Mouse (Mus musculus) T-cell, adult 2 months (primary cell): ENCODE results near the gene Sp140.
A peak's percentile ranks its signal among the peaks of the same experiment; 100 is the strongest.
"Not testable (repeated sequence)": the region's sequence is repeated elsewhere in the genome, so short reads cannot be mapped to it uniquely, and the experiment has no call there.

Experiments
- DNase-seq: peaks from one replicate; pipeline ENCODE4 v3.0.0; 2022; ENCODE audit warnings: low spot score

Gene Sp140

DNA sequence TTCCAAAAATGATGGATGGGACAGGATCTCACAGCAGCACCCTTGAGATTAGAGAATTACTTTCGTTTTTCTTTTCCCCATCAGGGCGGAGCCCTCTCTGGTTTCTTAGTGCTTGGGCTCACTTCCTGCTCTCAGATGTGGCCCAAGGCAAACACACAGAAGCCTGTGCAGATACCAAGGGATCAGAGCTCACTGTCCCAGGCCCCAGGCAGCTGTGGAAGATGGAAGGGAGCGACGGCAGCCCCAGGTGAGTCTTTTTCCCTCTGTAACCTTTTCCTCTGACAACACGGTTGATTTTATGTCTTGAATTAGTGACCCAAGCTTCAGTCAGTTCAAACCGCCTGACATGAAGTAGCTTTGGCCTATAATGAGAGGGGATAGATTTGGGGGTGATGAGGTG lies 49.7 kb downstream of the Sp140 start, which contains the start of gene Sp100:
TSS of gene Sp100 (plus strand) at position 108 of the 400 bp plus-strand sequence.
- DNase-seq = peak; percentile 74

DNA sequence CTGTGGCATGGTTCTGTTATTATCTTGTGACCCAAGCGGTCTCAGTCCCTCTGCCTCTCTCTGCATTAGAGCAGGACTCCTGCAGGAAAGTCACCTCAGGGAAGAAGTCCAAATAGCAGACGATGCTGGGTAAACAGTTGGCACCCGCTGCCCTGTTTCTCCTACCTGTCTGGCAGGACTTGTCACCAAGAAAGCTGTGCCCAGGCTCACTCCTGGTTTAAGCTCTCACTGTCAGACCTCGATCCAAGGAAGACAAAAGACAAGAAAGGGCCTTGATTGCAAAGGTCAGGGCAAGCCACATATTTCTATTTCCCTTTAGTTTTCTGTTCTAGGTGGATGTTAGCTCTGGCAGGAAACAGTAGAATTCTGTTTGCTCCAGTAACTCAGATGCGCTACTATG lies 50.3 kb downstream of the Sp140 start:
- not testable (repeated sequence) for DNase-seq

DNA sequence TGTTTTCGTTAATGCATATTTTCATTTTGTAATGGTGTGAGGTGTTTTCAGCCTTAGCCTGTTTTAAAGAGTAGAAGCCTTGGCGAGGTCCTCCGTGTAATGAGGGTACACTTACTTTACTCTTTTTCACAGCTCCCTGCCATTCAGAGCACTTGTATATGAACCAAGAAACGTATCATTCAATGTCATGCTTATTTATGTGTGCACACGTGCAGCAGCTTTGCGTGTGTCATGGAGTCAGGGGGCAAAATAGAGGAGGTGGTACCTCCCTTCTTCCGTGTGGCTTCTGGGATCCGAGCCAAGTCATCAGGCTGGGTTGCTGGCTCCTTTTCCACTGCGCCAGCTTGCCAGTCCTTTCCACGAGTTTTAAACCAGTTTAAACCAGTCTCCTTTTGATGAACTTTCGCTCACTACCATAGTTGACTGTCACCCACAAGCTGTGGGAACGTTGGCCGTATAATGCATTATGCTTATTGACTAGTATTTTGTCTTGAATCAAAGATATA lies 51.6 kb downstream of the Sp140 start:
- peak; percentile 45 for DNase-seq

DNA sequence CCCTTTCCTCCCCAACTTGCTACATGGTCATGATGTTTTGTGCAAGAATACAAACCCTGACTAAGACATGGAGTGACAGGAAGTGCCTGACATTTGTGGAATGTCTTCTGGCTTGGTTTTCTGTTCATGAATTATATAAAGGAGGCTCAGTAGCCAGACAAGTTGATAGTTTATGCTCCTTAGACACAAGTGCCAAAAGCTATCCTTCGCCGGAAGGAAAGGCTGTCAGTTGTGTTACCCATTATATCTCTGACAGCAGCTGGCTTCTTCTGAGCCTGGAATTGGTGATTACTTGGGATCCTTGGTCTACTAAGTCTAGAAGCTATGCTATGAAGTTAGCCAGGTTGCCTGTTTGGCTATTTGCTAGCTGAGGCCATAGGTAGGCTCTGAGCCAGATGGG lies 57.0 kb downstream of the Sp140 start:
- not testable (repeated sequence) for DNase-seq

DNA sequence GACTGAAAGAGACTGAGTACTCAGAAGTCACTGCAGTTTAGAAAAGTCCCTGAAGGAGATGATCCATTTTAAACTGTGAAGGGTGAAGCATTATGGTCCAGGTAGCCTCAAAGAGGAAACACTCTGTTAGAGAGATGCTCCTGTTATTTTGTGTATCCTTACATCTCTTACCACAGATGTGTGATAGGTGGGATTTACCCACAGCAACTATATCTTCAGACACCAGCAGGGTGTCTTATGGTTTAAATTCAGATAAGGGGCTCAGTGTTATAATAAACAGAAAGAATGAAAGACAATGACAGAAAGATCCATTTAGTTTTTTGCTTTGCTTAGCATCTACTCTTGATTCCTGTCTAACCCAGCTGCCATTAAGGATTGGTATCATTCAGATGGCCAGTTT lies 64.1 kb downstream of the Sp140 start:
- DNase-seq = no peak

DNA sequence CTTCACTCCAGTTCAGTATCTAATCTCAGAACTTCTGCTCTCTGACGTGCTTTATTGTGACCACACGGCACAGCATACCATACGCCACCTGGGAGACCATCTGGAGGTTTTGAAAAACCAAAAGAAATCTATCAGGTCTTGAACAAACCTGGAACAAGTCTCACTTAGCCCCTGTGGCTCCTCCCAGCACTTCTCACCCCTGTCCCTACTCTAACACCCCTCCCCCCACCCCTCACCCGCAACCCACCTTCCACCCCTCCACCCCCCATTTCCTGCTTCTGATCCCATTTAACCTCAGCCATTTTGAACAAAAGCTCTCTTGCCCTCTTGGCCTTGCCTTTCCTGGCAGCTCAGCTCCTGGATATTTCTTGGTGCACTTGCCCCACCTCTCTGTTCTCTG lies 80.0 kb downstream of the Sp140 start:
- DNase-seq = peak; percentile 67

DNA sequence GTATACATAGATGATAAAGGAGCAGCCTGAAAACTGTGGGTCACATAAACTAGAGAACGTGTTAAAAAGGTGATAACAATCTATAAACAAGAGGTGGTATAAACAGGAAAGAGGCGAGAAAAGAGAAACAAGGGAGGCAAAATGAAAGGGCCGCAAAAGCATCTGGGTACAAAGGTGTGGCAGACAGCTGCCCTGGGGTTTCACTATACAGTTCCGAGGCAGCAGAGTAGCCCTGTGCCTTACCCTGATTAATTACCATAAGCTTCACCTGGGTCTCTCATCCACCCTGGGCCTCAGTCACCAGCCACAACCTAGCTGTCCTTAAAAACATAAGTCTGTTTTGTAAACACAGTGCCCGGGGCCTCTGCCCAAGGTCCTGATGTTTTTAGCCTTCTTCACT lies 86.5 kb downstream of the Sp140 start:
- peak; percentile 62 for DNase-seq

DNA sequence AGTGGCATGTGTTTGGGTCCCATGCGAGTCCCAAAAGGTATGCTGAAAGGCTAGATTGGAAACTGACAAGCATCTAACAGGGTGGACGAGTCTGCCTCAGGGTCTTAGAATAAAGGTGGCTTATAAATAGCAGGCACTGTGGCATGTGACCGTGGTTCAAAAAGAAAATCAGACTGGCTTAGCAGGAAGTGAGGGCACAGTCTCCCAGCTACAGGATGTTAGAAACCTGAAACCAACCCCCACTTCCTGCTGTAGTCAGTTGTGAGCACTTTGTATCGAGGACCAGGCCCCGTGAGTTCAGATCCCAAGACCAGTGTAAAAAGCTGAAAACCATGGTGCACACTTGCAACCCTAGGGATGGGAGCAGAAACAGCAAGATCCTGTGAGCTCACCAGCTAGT lies 87.2 kb downstream of the Sp140 start:
- peak; percentile 88 for DNase-seq

DNA sequence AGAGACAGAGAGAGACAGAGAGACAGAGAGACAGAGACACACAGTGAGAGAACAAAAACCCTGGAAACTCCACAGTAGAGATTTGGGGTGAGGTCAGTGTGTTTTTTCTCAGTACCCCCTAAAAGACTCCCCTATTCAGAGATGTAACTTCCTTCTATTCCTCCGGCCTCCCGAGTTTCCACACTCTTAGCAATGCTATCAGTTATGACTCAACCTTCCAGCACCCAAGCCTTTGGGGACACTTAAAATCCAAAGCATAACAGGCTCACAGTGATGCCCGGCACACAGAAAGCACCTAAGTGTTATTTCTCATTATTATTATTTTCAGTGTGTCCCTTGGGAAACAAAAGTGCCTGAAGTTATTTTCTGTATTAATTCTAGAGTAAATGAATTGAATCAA lies 90.4 kb downstream of the Sp140 start:
- DNase-seq = no peak

DNA sequence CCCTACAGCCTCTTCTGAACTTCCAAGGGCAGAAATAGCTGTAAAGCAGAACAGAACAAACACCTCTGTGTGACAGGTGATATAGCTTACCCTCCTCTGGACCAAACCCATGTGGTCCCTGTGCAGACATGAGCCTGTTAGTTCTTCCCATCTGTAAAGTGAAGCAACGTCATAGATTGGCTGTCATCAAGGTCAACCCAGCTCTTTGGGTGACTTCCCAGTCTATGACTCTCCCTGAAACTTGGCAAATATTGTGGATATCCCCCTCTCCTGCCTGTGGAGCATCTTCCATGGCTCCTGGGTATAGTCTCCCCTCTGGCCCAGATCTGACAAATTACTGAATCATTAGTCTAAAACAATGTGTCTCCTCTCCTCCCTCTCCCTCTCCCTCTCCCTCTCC lies 92.1 kb downstream of the Sp140 start:
- no peak for DNase-seq

DNA sequence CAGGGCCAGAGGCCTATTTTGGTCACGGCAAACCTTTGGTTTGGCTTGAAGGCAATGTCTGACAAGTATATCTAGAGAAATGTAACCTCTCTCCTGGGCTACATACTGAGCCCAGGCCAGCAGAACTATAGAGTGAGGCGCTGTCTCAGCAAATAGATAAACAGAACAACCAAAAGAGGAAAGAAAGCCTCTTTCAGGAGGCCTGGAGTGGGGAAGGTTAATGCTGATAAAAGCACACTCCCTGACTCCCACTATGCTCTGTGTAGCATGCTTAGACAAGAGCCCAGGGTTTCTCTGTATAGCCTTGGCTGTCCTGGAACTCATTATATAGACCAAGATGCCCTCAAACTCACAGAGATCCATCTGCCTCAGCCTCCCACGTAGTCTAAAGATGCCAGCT lies 93.1 kb downstream of the Sp140 start:
- DNase-seq = no peak
